ENCODE assay signal across 11 mouse cellular contexts in genomic region chr6:92409788-92410187, GRCm38 (mm10).
"Had no signal": no experiment of that assay in that cellular context is flagged by ENCODE, and none has a peak within 500 bp of the region (broad histone marks: within the 10 kb centered on the region; RNA-seq: fewer than 3 reads in every experiment).

No protein-coding gene starts in this region.

- DNase-seq: liver, postnatal 0 days; lung, adult 2 months; lung, postnatal 14 days; lung, postnatal 36 days; right cerebral cortex, postnatal 14 days; thymus, adult 18-20 months; thymus, postnatal 14 days; thymus, postnatal 36 days had no signal

- ATAC-seq: liver, postnatal 0 days; lung, postnatal 0 days; midbrain, embryonic 13.5 days; midbrain, embryonic 15.5 days had no signal
